Mouse (Mus musculus): ENCODE results near the gene Ecsit. TPM values are rescaled to one million over a fixed set of nuclear protein-coding genes. Genes with fewer than 3 reads are reported as not detected.

Gene Ecsit
- 10 to 100 TPM; 42.3 to 48.2 TPM for total RNA-seq (2021)

- peak; percentile 91 to 96 for DNase-seq (ENCODE audit: low spot score in 2 of 2)
- intact Hi-C loops (cut with DNase I), result loop anchor here (1.0 kb wide), 1 partner anchor 32 kb away; the partner anchor contains the start of gene Elof1
Observed at GRCm38 (mm10) chr9:22085022-22085834, at the start of gene Ecsit. Ecsit (minus strand) TSS chr9:22085438.

- no peak for DNase-seq (ENCODE audit: low spot score in 2 of 2)
Observed at GRCm38 (mm10) chr9:22134246-22134890, 49.1 kb upstream of the Ecsit start.

GRCm38 (mm10) chr9:22132220-22132619, 47.0 kb upstream of the Ecsit start:
- DNase-seq (ENCODE audit: low spot score in 2 of 2), result no peak
- intact Hi-C loops (cut with DNase I), result no loop called here

More at GRCm38 (mm10) chr9:22134246-22134890, 49.1 kb upstream of the Ecsit start:
- intact Hi-C loops (cut with DNase I), result no loop called here

- intact Hi-C loops (cut with DNase I), result no loop called here
- no peak for DNase-seq (ENCODE audit: low spot score in 2 of 2)
Observed at GRCm38 (mm10) chr9:22131226-22131981, 46.2 kb upstream of the Ecsit start.

- no peak for DNase-seq (ENCODE audit: low spot score in 2 of 2)
- intact Hi-C loops (cut with DNase I), result no loop called here
Observed at GRCm38 (mm10) chr9:22125246-22126027, 40.2 kb upstream of the Ecsit start.

- intact Hi-C loops (cut with DNase I), result no loop called here
- DNase-seq (ENCODE audit: low spot score in 2 of 2), result no peak
Observed at GRCm38 (mm10) chr9:22124169-22124568, 38.9 kb upstream of the Ecsit start.

- intact Hi-C loops (cut with DNase I), result no loop called here
- no peak for DNase-seq (ENCODE audit: low spot score in 2 of 2)
Observed at GRCm38 (mm10) chr9:22123069-22123609, 37.9 kb upstream of the Ecsit start.

- DNase-seq (ENCODE audit: low spot score in 2 of 2), result no peak
- intact Hi-C loops (cut with DNase I), result no loop called here
Observed at GRCm38 (mm10) chr9:22122005-22122404, 36.8 kb upstream of the Ecsit start.

- DNase-seq (ENCODE audit: low spot score in 2 of 2), result no peak
- intact Hi-C loops (cut with DNase I), result no loop called here
Observed at GRCm38 (mm10) chr9:22121545-22121944, 36.3 kb upstream of the Ecsit start.

GRCm38 (mm10) chr9:22119543-22119942, 34.3 kb upstream of the Ecsit start:
- intact Hi-C loops (cut with DNase I), result no loop called here
- DNase-seq (ENCODE audit: low spot score in 2 of 2), result peak; percentile 42 to 54

- intact Hi-C loops (cut with DNase I), result loop anchor here (1.0 to 2.0 kb wide), 2 partner anchors 33 to 47 kb away; partner anchors contain the start of genes Ecsit, Gm49318 and Zfp653
- DNase-seq (ENCODE audit: low spot score in 2 of 2), result peak; percentile 20 to 34
Observed at GRCm38 (mm10) chr9:22117754-22118456, 32.7 kb upstream of the Ecsit start.

GRCm38 (mm10) chr9:22116740-22117426, 31.6 kb upstream of the Ecsit start, which contains the start of gene Elof1:
Elof1 (minus strand) TSS chr9:22117172.
- DNase-seq (ENCODE audit: low spot score in 2 of 2), result peak; percentile 92 to 95
- intact Hi-C loops (cut with DNase I), result loop anchor here (1.0 to 2.0 kb wide), 2 partner anchors 32 to 46 kb away; partner anchors contain the start of genes Ecsit, Gm49318 and Zfp653

GRCm38 (mm10) chr9:22116086-22116485, 30.8 kb upstream of the Ecsit start:
- intact Hi-C loops (cut with DNase I), result loop anchor here (2.0 kb wide), 1 partner anchor 45 kb away; the partner anchor contains the start of genes Gm49318 and Zfp653
- no peak for DNase-seq (ENCODE audit: low spot score in 2 of 2)

GRCm38 (mm10) chr9:22115635-22116034, 30.4 kb upstream of the Ecsit start:
- intact Hi-C loops (cut with DNase I), result loop anchor here (2.0 kb wide), 1 partner anchor 45 kb away; the partner anchor contains the start of genes Gm49318 and Zfp653
- no peak for DNase-seq (ENCODE audit: low spot score in 2 of 2)

- DNase-seq (ENCODE audit: low spot score in 2 of 2), result no peak
- intact Hi-C loops (cut with DNase I), result no loop called here
Observed at GRCm38 (mm10) chr9:22108194-22108593, 23.0 kb upstream of the Ecsit start.

- no peak for DNase-seq (ENCODE audit: low spot score in 2 of 2)
- intact Hi-C loops (cut with DNase I), result loop anchor here (5.0 kb wide), 1 partner anchor 42 kb away; no protein-coding TSS in a partner anchor
Observed at GRCm38 (mm10) chr9:22099922-22100321, 14.7 kb upstream of the Ecsit start.

- intact Hi-C loops (cut with DNase I), result loop anchor here (5.0 kb wide), 1 partner anchor 43 kb away; no protein-coding TSS in a partner anchor
- no peak for DNase-seq (ENCODE audit: low spot score in 2 of 2)
Observed at GRCm38 (mm10) chr9:22098993-22099696, 13.9 kb upstream of the Ecsit start, which contains the start of gene Cnn1. Cnn1 (plus strand) TSS chr9:22099216.
